Mouse (Mus musculus): Measurements from ENCODE around the gene Sorbs1.

DNA sequence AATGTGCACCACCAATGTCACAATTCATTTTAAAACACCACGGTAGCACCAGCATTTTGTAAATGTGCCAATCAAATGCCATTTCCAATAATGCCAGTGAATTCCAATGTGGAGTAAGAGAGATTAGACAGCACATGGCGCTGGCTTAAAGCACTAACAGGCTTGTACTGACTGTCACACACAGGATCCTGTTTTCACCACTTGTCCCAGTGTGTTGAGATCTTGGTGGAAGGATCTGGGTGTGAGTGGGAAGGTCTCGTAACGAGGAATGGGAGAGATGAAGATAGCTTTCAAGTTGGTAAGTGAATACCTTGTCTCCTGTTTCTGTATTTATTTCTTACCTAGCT, 215.8 kb downstream of the Sorbs1 start:
- TF ChIP-seq CHD2 (IDR thresholded peaks at IDR 0.05; ENCODE audit: low read depth, low read length) (no peak), ZNF384 (IDR thresholded peaks at IDR 0.05; ENCODE audit: low read depth, low read length) (no peak), MAFK (IDR thresholded peaks at IDR 0.05; ENCODE audit: insufficient read depth, low read depth, low read length) (no peak)

All from ES-E14 (cell line).